Mouse (Mus musculus) embryo, embryonic 11.5 days (tissue): ENCODE measurements around the gene Crcp.

ENCODE experiments used
- DNase-seq: peaks from one replicate; pipeline ENCODE4 v3.0.0-alpha.2; 2012; ENCODE audit warnings: low read depth, low spot score

Gene Crcp

GRCm38 (mm10) chr5:130096754-130097153 is 67.7 kb downstream of the Crcp start:
- no peak for DNase-seq

- no peak for DNase-seq
Measured at GRCm38 (mm10) chr5:130097837-130098236, 68.7 kb downstream of the Crcp start.

- DNase-seq: no peak
Measured at GRCm38 (mm10) chr5:130101724-130102123, 72.6 kb downstream of the Crcp start.

GRCm38 (mm10) chr5:130109348-130109747 is 80.3 kb downstream of the Crcp start:
- DNase-seq: no peak
